Mouse (Mus musculus) right cerebral cortex, postnatal 10 days (tissue): ENCODE measurements around the gene Nckap1l.
A peak's percentile ranks its signal among the peaks of the same experiment; 100 is the strongest.

Experiments
- DNase-seq, 2 experiments: peaks; one replicate each; pipeline ENCODE4 v3.0.0; 2021; ENCODE audit warnings: low spot score in 2 of 2

Nckap1l gene

GRCm38 (mm10) chr15:103537822-103538213, 84.2 kb downstream of the Nckap1l start, which contains the start of gene Ppp1r1a:
TSS of gene Ppp1r1a (minus strand) at chr15:103538003.
- DNase-seq, result peak; percentile 90

- DNase-seq, result peak in 1 of 2 experiments; percentile 17
Observed at GRCm38 (mm10) chr15:103539259-103539658, 85.7 kb downstream of the Nckap1l start.

GRCm38 (mm10) chr15:103540646-103541045, 87.1 kb downstream of the Nckap1l start:
- peak in 1 of 2 experiments; percentile 19 for DNase-seq

- peak in 1 of 2 experiments; percentile 10 for DNase-seq
Observed at GRCm38 (mm10) chr15:103542526-103542925, 88.9 kb downstream of the Nckap1l start.

GRCm38 (mm10) chr15:103547983-103548382, 94.4 kb downstream of the Nckap1l start:
- DNase-seq, result no peak
